Mouse (Mus musculus) cerebellum, adult 9-11 months (tissue): ENCODE results near the gene Frmpd2.

Source experiments
- DNase-seq: peaks from one replicate; pipeline ENCODE4 v3.0.0; 2022

Frmpd2 gene

GRCm38 (mm10) chr14:33513877-33514276, 42.4 kb downstream of the Frmpd2 start:
- no peak for DNase-seq

GRCm38 (mm10) chr14:33514756-33515285, 43.3 kb downstream of the Frmpd2 start:
- DNase-seq, result no peak

- DNase-seq, result peak; percentile 30
Measured at GRCm38 (mm10) chr14:33521538-33521937, 50.0 kb downstream of the Frmpd2 start.

- DNase-seq, result peak; percentile 12
Measured at GRCm38 (mm10) chr14:33525272-33525983, 53.9 kb downstream of the Frmpd2 start.

- DNase-seq, result no peak
Measured at GRCm38 (mm10) chr14:33526621-33527020, 55.1 kb downstream of the Frmpd2 start.

- DNase-seq, result no peak
Measured at GRCm38 (mm10) chr14:33527938-33528337, 56.4 kb downstream of the Frmpd2 start.

- no peak for DNase-seq
Measured at GRCm38 (mm10) chr14:33531331-33531912, 59.9 kb downstream of the Frmpd2 start.

GRCm38 (mm10) chr14:33532792-33533191, 61.3 kb downstream of the Frmpd2 start:
- DNase-seq, result no peak

- no peak for DNase-seq
Measured at GRCm38 (mm10) chr14:33533516-33533915, 62.0 kb downstream of the Frmpd2 start.

GRCm38 (mm10) chr14:33535317-33535716, 63.8 kb downstream of the Frmpd2 start:
- DNase-seq, result no peak

GRCm38 (mm10) chr14:33539559-33540167, 68.2 kb downstream of the Frmpd2 start:
- no peak for DNase-seq

- DNase-seq, result no peak
Measured at GRCm38 (mm10) chr14:33545565-33546143, 74.2 kb downstream of the Frmpd2 start.

- DNase-seq, result no peak
Measured at GRCm38 (mm10) chr14:33548650-33549049, 77.2 kb downstream of the Frmpd2 start.

- DNase-seq, result peak; percentile 78
Measured at GRCm38 (mm10) chr14:33549856-33550255, 78.4 kb downstream of the Frmpd2 start.

- no peak for DNase-seq
Measured at GRCm38 (mm10) chr14:33570737-33571136, 99.2 kb downstream of the Frmpd2 start.

- DNase-seq, result no peak
Measured at GRCm38 (mm10) chr14:33573643-33574042, 102.1 kb downstream of the Frmpd2 start.

GRCm38 (mm10) chr14:33579771-33580484, 108.4 kb downstream of the Frmpd2 start:
- DNase-seq, result no peak

GRCm38 (mm10) chr14:33588951-33589350, 117.5 kb downstream of the Frmpd2 start, which contains the start of gene Ptpn20:
Gene Ptpn20 (plus strand): TSS chr14:33589207.
- DNase-seq, result no peak

- DNase-seq, result no peak
Measured at GRCm38 (mm10) chr14:33598376-33599130, 127.1 kb downstream of the Frmpd2 start.

GRCm38 (mm10) chr14:33607431-33607830, 135.9 kb downstream of the Frmpd2 start:
- DNase-seq, result no peak
